Mouse (Mus musculus): ENCODE results near the gene Gm17617.

GRCm38 (mm10) chr13:55107116-55107515 lies 26.2 kb downstream of the Gm17617 start:
- no peak for TF ChIP-seq KAT2A (conservative IDR thresholded peaks at IDR 0.05; ENCODE audit: low read depth, low read length)
- TF ChIP-seq EP300 (IDR thresholded peaks at IDR 0.05; ENCODE audit: low read depth in 1 of 2, low read length in 2 of 2): no peak
- no peak for TF ChIP-seq GABPA (IDR thresholded peaks at IDR 0.05; ENCODE audit: low read depth, low read length)
- TF ChIP-seq CTCF (IDR thresholded peaks at IDR 0.05 in 2 of 3, conservative IDR thresholded peaks at IDR 0.05 in 1 of 3; ENCODE audit: control insufficient read depth in 1 of 3, insufficient read depth in 1 of 3, low read depth in 2 of 3, low read length in 3 of 3, poor library complexity in 1 of 3, severe bottlenecking in 1 of 3): no peak
